Mouse (Mus musculus) ES-E14 (cell line): ENCODE data around the gene Chrnd.
A peak's percentile ranks its signal among the peaks of the same experiment; 100 is the strongest.

Experiments used
- CHD2 ChIP-seq: IDR thresholded peaks from 2 replicates; pipeline ENCODE4 v1.6.1; 2014; ENCODE audit warnings: mild to moderate bottlenecking, low read depth, low read length, inconsistent platforms
- ZC3H11A ChIP-seq: IDR thresholded peaks from 2 replicates; pipeline ENCODE4 v1.6.1; 2012; ENCODE audit warnings: low read depth, mild to moderate bottlenecking, inconsistent platforms, low read length, borderline replicate concordance

GRCm38 (mm10) chr1:87174006-87174955 lies 16.1 kb upstream of the Chrnd start:
- no peak for TF ChIP-seq CHD2
- peak; percentile 72 for TF ChIP-seq ZC3H11A
